Mouse (Mus musculus) embryonic facial prominence, embryonic 11.5 days (tissue): ENCODE measurements at regions not wholly inside any gene's neighbourhood (a gene's known extent, or its start where the extent isn't known, plus 50 kb on each side); places are given as distances from the start of the nearest gene placed in this dataset.

ENCODE experiments used
- ATAC-seq: fragments of 200-750 bp; cut with Nextera tagmentation; replicated peaks from 2 replicates; pipeline ENCODE4 v1.8.0; 2017; ENCODE audit warnings: low read depth; ENCODE audit not compliant: insufficient number of reproducible peaks, low FRiP score, low TSS enrichment
- DNase-seq: peaks from one replicate; pipeline ENCODE4 v3.0.0-alpha.2; 2015; ENCODE audit warnings: low spot score
- H3K27ac ChIP-seq: fragments of 300-500 bp; sonication (generic); replicated peaks from 2 replicates; pipeline ENCODE4 v1.5.1; 2014; ENCODE audit warnings: mild to moderate bottlenecking, low read depth, low read length, control low read depth
- H3K27me3 ChIP-seq: fragments of 300-500 bp; sonication (generic); 2 replicates; pipeline ENCODE4 v1.6.1; 2014; ENCODE audit warnings: mild to moderate bottlenecking, low read length, moderate library complexity, mixed read lengths; ENCODE audit not compliant: control insufficient read depth, insufficient read depth
- H3K36me3 ChIP-seq: fragments of 300-500 bp; sonication (generic); replicated peaks from 2 replicates; pipeline ENCODE4 v1.6.1; 2014; ENCODE audit warnings: low read depth, mild to moderate bottlenecking, low read length, moderate library complexity, mixed read lengths; ENCODE audit not compliant: control insufficient read depth, insufficient read depth
- H3K4me1 ChIP-seq: fragments of 300-500 bp; sonication (generic); 2 replicates; pipeline ENCODE4 v1.6.1; 2014; ENCODE audit warnings: low read length, mixed read lengths; ENCODE audit not compliant: control insufficient read depth, insufficient read depth
- H3K4me2 ChIP-seq: fragments of 300-500 bp; sonication (generic); 2 replicates; pipeline ENCODE4 v1.6.1; 2014; ENCODE audit warnings: low read depth, mild to moderate bottlenecking, control low read depth, low read length, moderate library complexity
- H3K4me3 ChIP-seq: fragments of 300-500 bp; sonication (generic); 2 replicates; pipeline ENCODE4 v1.5.1; 2014; ENCODE audit warnings: low read depth, low read length, control low read depth
- H3K9ac ChIP-seq: fragments of 300-500 bp; sonication (generic); replicated peaks from 2 replicates; pipeline ENCODE4 v1.6.1; 2014; ENCODE audit warnings: mild to moderate bottlenecking, control low read depth, low read length
- H3K9me3 ChIP-seq: fragments of 300-500 bp; sonication (generic); replicated peaks from 2 replicates; pipeline ENCODE4 v1.6.1; 2016; ENCODE audit warnings: mild to moderate bottlenecking, low read length, inconsistent platforms, mixed read lengths; ENCODE audit not compliant: control insufficient read depth
- WGBS: fragments of 180-500 bp; shearing (Covaris S2); extraction: QIAGEN DNeasy Blood & Tissue Kit; methylation state at CpG from one replicate; pipeline ENCODE4 v1.1.7; 2014; 5-methylcytosine and 5-hydroxymethylcytosine counted together

DNA sequence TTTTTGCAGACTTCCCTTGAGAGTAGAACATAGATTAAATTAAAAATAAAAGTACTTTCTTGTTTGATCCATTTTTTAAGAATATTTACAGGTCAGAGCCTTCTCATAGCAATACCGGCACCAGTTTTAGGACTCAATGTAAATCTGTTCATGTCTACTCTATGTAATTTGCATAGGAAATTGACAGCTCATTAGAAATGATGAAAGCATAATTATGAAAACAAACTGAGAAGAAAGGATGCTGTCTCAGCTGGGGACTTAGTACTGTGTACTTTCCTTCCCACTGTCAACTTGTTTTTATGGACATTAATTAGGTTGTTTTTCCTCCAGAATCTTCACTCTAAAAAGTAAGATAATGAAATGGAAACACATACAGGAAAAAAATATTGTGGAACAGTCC lies 3344.8 kb upstream of the Gm6569 start:
- ATAC-seq, result no peak
- H3K27me3 ChIP-seq, result no peaks in the 10 kb centered on the region
- 96% methylated on average over 1 of the region's 1 CpGs for WGBS

DNA sequence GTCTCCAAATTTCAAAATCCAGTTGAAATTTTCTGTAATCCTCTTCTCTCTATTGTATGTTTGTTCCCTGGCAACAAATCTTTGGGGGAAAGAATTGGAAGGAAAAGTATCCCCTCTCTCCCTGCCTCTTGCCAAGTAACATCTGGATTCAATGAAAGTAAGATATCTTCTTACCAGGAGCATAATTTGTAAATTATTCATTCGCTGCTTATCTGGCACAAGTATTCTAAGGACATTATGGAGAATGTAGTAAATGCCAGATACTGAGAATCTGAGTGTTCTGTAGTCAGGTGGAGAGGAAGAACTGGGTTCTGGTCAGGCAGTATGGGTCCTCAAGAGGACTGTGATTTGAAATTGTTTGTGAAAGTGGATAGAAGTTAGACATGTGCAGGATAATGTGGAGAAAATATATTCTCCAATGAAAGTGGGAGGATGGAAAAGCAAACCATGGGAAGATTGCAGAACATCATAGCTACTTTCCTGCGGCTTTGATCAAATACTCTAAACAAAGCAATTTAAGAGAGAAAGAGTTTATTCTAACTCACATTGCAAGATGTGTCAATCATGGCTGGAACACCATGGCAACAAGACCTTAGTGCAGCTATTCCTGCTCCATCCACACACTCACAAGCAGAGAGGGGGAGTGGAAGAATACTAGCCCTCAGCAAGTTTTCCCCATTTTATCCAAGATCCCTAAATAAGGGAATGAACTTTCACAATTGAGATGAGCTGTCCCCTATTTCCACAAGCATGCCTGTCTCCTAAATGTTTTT lies 3327.1 kb upstream of the Gm6569 start:
- Histone ChIP-seq H3K4me3 (no peak overlapping the region), H3K9me3 (no peaks in the 10 kb centered on the region), H3K36me3 (no peaks in the 10 kb centered on the region), H3K4me2 (no peak overlapping the region), H3K9ac (no peak overlapping the region), H3K27me3 (no peaks in the 10 kb centered on the region), H3K27ac (no peak overlapping the region), H3K4me1 (no peaks in the 10 kb centered on the region)
- ATAC-seq (no peak), DNase-seq (peak; percentile 52)
- 52% methylated on average over 2 of the region's 2 CpGs for WGBS

More for the DNA sequence above, 3344.8 kb upstream of the Gm6569 start:
- Histone ChIP-seq H3K27ac (no peak overlapping the region), H3K9me3 (no peaks in the 10 kb centered on the region), H3K36me3 (no peaks in the 10 kb centered on the region), H3K4me3 (no peak overlapping the region), H3K9ac (no peak overlapping the region), H3K4me2 (no peak overlapping the region), H3K4me1 (no peaks in the 10 kb centered on the region)
- DNase-seq, result no peak

DNA sequence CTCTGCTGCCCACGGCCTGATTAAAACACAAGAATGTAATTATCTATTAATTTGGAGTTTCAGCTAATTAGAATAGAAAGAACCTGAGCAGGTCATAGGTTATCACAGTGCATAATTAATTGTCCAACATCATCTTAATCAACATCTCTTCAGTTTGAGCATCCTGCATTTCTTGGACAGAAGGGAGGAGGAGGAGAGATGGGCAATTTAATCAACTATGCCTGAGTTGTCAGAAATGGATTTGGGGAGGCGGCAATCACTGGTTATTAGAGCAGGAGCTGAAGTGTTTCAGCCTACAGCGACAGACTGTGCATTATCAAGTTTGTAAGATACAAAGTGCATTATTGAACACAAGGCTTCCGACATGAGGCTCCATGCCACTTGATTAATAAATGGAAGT lies 3313.8 kb upstream of the Gm6569 start:
- 79% methylated on average over 4 of the region's 4 CpGs for WGBS
- no peaks in the 10 kb centered on the region for H3K36me3 ChIP-seq
- no peaks in the 10 kb centered on the region for H3K27me3 ChIP-seq
- DNase-seq (no peak), ATAC-seq (no peak)
- no peak overlapping the region for H3K4me3 ChIP-seq
- no peak overlapping the region for H3K27ac ChIP-seq
- no peak overlapping the region for H3K4me2 ChIP-seq
- no peaks in the 10 kb centered on the region for H3K4me1 ChIP-seq
- no peaks in the 10 kb centered on the region for H3K9me3 ChIP-seq
- no peak overlapping the region for H3K9ac ChIP-seq

DNA sequence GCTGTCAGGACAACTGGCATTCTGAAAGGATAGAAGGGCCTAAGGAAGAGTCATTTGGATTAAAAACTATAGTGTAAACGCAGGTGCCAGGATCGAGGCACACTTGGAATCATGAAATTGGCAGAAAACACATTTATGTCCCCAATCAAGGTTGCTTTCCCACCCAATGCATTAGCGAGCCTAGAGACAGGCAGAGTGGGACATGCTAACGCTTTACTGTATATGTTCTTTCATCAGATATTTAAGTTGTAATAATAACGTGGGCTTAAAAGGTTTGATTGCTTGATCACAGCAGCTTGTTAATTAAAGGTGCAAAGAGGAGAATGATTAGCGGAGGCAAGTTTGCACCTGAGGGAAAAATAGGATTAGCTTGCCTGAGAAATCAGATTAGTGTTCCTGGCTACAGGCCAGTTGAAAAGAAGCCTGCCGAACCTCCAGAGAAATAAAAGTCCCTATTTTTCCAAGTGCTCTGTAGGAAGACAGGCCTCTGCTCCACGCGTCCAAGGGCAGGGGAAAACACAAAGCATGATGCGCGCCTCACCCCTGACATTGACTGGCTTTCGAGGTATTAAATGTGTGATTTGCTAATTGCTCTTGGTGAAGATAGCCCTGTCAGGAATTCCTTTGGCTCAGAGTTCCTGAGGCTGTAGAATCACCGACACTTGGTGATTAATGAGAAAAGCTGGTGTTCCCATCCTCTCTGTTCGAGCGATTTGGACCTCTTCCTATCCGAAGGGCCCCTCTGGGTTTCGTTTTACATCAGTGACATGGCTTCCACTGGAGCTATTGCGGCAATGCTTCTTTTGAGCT lies 3279.4 kb upstream of the Gm6569 start:
- Histone ChIP-seq H3K9me3 (no peaks in the 10 kb centered on the region), H3K4me3 (no peak overlapping the region), H3K36me3 (no peaks in the 10 kb centered on the region), H3K27me3 (no peaks in the 10 kb centered on the region), H3K9ac (no peak overlapping the region), H3K4me2 (no peak overlapping the region), H3K4me1 (no peaks in the 10 kb centered on the region), H3K27ac (no peak overlapping the region)
- no peak for ATAC-seq
- 57% methylated on average over 18 of the region's 18 CpGs for whole genome bisulfite sequencing
- DNase-seq, result no peak

DNA sequence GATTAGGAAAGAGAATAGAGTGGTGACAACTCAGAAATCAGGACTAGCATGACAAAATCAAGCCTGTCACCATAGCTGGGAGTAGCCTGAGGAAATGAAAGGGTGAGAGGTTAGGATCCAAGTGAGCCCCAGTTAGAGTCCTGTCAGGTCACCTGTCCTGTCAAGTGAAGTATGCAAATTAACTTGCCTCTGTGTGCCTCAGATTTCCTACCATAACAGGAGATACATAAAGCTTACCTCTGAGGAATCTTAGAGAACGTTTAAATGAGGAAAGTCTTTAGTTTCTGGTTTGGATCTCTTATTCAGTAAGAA lies 3278.8 kb upstream of the Gm6569 start:
- no peaks in the 10 kb centered on the region for H3K4me1 ChIP-seq
- no peaks in the 10 kb centered on the region for H3K36me3 ChIP-seq
- ATAC-seq (no peak), DNase-seq (no peak)
- H3K27me3 ChIP-seq, result no peaks in the 10 kb centered on the region
- no peak overlapping the region for H3K9ac ChIP-seq
- H3K27ac ChIP-seq, result no peak overlapping the region
- H3K9me3 ChIP-seq, result no peaks in the 10 kb centered on the region
- H3K4me2 ChIP-seq, result no peak overlapping the region
- 61% methylated on average over 1 of the region's 1 CpGs for WGBS
- no peak overlapping the region for H3K4me3 ChIP-seq

DNA sequence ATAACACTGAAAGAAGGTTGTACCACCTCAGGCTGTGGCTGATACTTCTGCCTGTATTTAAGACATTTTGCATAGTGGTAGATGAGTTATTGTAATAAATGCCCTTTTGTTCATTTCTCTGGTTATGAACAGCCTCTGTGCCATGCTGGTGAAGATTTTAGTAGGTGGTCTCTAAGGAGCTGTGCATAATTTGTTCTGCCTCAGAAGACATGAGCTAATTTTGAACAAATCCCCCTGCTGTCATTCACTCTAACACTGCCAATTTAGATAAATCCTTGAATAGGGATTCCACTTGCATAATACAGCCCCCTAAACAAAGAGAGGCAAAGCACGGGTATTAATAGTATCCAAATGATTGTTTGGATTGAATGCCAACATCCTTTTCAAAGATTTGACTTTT lies 3240.1 kb upstream of the Gm6569 start:
- WGBS, result 57% methylated on average over 1 of the region's 1 CpGs
- no peak overlapping the region for H3K4me3 ChIP-seq
- ATAC-seq, result no peak
- no peaks in the 10 kb centered on the region for H3K36me3 ChIP-seq
- no peaks in the 10 kb centered on the region for H3K27me3 ChIP-seq
- H3K27ac ChIP-seq, result no peak overlapping the region
- no peak overlapping the region for H3K9ac ChIP-seq
- no peak for DNase-seq
- H3K9me3 ChIP-seq, result no peaks in the 10 kb centered on the region
- no peak overlapping the region for H3K4me2 ChIP-seq
- no peaks in the 10 kb centered on the region for H3K4me1 ChIP-seq

DNA sequence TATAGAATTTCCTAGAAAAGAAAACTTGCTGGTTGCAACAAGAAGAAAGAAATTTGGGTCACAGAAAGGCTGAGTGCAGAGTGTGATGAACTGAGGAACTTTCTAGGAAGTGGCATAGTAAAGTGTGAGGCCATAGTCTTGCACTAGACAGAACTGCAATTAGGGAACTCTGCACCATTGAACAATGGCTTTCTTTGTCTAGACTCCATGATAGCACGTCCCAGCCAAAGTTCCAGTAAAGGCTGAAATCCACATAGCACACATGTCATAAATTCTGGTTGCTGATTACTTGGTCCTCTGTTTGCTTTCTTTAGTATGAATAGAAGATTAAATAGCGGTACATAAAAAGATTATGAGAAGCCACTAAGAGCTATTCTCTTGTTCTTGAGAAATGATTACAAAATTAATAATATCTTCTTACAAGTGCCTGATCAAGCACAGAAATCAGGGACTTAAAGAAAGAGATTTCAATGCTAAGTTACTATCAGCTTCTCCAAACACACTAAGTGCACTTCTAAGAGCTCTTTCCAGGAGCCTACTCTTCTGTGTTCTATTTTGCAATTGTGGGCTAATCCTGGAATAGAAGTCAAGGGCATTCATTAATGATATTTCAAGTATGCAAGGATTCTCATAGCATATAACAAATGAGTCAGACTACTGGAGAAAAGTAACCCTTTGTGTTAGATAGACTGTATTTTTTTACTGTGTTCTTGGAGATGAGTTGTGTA lies 3233.4 kb upstream of the Gm6569 start:
- Histone ChIP-seq H3K9me3 (no peaks in the 10 kb centered on the region), H3K4me1 (no peaks in the 10 kb centered on the region), H3K4me2 (no peak overlapping the region), H3K4me3 (no peak overlapping the region), H3K36me3 (no peaks in the 10 kb centered on the region), H3K27me3 (no peaks in the 10 kb centered on the region), H3K27ac (no peak overlapping the region), H3K9ac (no peak overlapping the region)
- DNase-seq (no peak), ATAC-seq (no peak)
- 60% methylated on average over 2 of the region's 2 CpGs for WGBS

DNA sequence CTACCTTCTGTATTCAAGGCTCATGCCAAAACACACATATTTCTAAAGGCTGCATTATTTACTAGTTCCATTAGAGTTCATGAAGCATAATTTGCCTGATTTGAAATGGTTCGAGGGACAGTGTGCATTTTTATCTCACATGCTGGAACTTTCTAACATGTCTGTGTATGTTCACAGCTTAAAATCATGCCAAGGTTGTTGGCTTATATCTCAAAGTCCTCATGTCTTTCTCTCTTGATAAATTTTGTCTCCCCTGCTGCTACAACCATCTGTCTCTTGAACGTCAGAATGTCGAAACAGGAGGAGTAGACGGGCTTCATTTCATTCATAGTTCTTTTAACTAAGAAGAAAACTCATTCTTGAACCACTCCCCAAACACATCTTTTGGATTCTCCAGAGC lies 3229.1 kb upstream of the Gm6569 start:
- no peak overlapping the region for H3K4me3 ChIP-seq
- no peaks in the 10 kb centered on the region for H3K4me1 ChIP-seq
- no peak for ATAC-seq
- H3K27me3 ChIP-seq, result no peaks in the 10 kb centered on the region
- 82% methylated on average over 4 of the region's 4 CpGs for WGBS
- no peak for DNase-seq
- H3K4me2 ChIP-seq, result no peak overlapping the region
- no peak overlapping the region for H3K27ac ChIP-seq
- H3K9me3 ChIP-seq, result no peaks in the 10 kb centered on the region
- no peaks in the 10 kb centered on the region for H3K36me3 ChIP-seq
- H3K9ac ChIP-seq, result no peak overlapping the region
